Mouse (Mus musculus): ENCODE measurements around the gene Olfr1392.
"Not testable (repeated sequence)": the region's sequence is repeated elsewhere in the genome, so short reads cannot be mapped to it uniquely, and the experiment has no call there.

The Olfr1392 gene

GRCm38 (mm10) chr11:49284982-49285381 lies at the start of gene Olfr1392:
TSS of gene Olfr1392 (plus strand) at chr11:49285282.
- DNase-seq (ENCODE audit: extremely low read depth, insufficient read length, low spot score): not testable (repeated sequence)

- DNase-seq (ENCODE audit: extremely low read depth, insufficient read length, low spot score): no peak
Measured at GRCm38 (mm10) chr11:49235459-49236207, 49.4 kb upstream of the Olfr1392 start.

- DNase-seq (ENCODE audit: extremely low read depth, insufficient read length, low spot score): no peak
Measured at GRCm38 (mm10) chr11:49236891-49237290, 48.2 kb upstream of the Olfr1392 start.

GRCm38 (mm10) chr11:49237532-49237931 lies 47.5 kb upstream of the Olfr1392 start:
- DNase-seq (ENCODE audit: extremely low read depth, insufficient read length, low spot score): no peak

- no peak for DNase-seq (ENCODE audit: extremely low read depth, insufficient read length, low spot score)
Measured at GRCm38 (mm10) chr11:49240310-49240709, 44.8 kb upstream of the Olfr1392 start.

- no peak for DNase-seq (ENCODE audit: extremely low read depth, insufficient read length, low spot score)
Measured at GRCm38 (mm10) chr11:49240874-49241273, 44.2 kb upstream of the Olfr1392 start.

- DNase-seq (ENCODE audit: extremely low read depth, insufficient read length, low spot score): no peak
Measured at GRCm38 (mm10) chr11:49241471-49241870, 43.6 kb upstream of the Olfr1392 start.

GRCm38 (mm10) chr11:49242944-49243626 lies 42.0 kb upstream of the Olfr1392 start:
- no peak for DNase-seq (ENCODE audit: extremely low read depth, insufficient read length, low spot score)

- peak; percentile 99 for DNase-seq (ENCODE audit: extremely low read depth, insufficient read length, low spot score)
Measured at GRCm38 (mm10) chr11:49243727-49244594, 41.1 kb upstream of the Olfr1392 start, which contains the start of gene Mgat1. TSS of gene Mgat1 (plus strand) at chr11:49244191.

GRCm38 (mm10) chr11:49244595-49244930 lies 40.5 kb upstream of the Olfr1392 start:
- no peak for DNase-seq (ENCODE audit: extremely low read depth, insufficient read length, low spot score)

GRCm38 (mm10) chr11:49245176-49245575 lies 39.9 kb upstream of the Olfr1392 start:
- DNase-seq (ENCODE audit: extremely low read depth, insufficient read length, low spot score): peak; percentile 89

- DNase-seq (ENCODE audit: extremely low read depth, insufficient read length, low spot score): no peak
Measured at GRCm38 (mm10) chr11:49245634-49246415, 39.3 kb upstream of the Olfr1392 start.

GRCm38 (mm10) chr11:49246523-49246922 lies 38.6 kb upstream of the Olfr1392 start:
- no peak for DNase-seq (ENCODE audit: extremely low read depth, insufficient read length, low spot score)

- DNase-seq (ENCODE audit: extremely low read depth, insufficient read length, low spot score): no peak
Measured at GRCm38 (mm10) chr11:49247255-49247654, 37.8 kb upstream of the Olfr1392 start.

GRCm38 (mm10) chr11:49248226-49248973 lies 36.7 kb upstream of the Olfr1392 start:
- DNase-seq (ENCODE audit: extremely low read depth, insufficient read length, low spot score): peak; percentile 63

- no peak for DNase-seq (ENCODE audit: extremely low read depth, insufficient read length, low spot score)
Measured at GRCm38 (mm10) chr11:49248974-49249700, 35.9 kb upstream of the Olfr1392 start.

GRCm38 (mm10) chr11:49249811-49250421 lies 35.2 kb upstream of the Olfr1392 start:
- no peak for DNase-seq (ENCODE audit: extremely low read depth, insufficient read length, low spot score)

Data from 3134 (cell line).